Mouse (Mus musculus) telencephalon, adult 2 months (tissue): ENCODE data around the gene Vps37c.

Experiments used
- DNase-seq: peaks from one replicate; pipeline ENCODE4 v3.0.0-alpha.2; 2011; ENCODE audit warnings: low read depth, low spot score

Gene Vps37c

DNA sequence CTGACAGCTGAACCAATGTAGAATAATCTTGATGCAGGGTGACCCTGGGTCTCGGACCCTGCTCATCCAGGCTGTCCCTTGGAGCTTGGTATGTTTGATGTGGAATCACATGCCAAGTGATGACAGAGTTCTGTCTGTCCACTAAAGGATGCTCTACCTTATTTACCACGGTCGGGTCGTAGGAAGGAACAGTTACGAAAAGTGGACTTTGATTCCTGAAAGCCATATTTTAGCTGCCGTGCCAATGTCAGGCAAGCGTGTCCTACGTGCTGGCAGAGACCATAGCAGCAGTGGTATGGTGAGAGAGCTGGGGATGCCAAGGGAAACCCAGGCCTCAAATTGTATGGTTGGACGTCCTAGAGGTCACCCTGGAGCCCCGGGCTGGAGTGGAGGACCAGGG is 25.0 kb downstream of the Vps37c start:
- DNase-seq, result no peak

DNA sequence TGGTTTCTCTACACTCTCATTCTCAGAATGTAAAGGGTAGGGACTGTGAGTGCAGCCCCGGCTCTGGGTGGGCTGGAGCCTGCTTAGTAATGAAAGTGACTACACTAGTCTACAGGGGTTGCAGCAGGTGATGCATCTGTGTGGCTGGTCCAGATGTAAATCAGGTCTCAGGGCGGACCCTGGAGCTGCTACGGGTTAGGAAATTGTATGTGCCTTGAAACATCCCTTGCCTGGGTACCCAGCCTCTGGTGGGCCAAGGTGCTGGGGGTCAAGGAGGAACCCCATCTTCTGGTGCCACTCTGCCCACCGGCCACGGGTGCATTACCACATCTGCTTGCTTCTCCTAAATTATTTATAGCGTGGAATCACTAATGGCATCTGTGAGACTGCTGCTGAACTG is 25.6 kb downstream of the Vps37c start:
- DNase-seq, result no peak

DNA sequence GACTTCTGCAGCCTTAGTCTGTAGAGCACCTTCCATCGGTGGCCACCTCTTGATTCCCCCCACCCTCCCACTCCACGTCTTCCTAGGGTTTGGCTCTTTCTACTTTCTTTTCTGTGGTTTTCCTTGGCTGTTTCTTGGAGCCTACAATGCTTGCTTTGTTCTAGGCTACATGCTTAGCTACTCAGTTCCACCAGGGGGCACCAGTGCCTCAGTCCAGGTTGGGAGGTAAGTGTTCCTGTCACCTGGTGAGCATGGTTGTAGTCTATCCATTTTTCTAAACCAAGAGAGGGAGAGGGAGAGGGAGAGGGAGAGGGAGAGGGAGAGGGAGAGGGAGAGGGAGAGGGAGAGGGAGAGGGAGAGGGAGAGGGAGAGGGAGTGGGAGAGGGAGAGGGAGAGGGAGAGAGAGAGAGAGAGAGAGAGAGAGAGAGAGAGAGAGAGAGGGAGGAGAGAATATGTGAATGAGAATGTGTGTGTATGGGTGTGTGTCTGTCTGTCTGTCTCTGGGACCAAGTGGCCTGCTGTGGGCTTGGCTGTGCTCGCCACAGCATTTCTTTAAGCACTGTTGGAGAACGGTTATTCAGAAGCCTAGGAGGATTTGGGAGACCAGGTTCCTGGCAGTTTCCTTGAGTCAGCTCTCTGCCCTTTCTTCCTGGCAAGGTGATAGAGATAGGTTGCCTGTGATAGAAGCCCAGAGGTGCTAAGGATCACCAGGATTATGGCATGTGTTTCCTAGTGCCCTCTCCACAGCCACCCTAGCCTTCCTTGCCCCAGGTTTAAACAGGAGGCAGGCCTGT is 26.3 kb downstream of the Vps37c start:
- DNase-seq, result peak; percentile 64

DNA sequence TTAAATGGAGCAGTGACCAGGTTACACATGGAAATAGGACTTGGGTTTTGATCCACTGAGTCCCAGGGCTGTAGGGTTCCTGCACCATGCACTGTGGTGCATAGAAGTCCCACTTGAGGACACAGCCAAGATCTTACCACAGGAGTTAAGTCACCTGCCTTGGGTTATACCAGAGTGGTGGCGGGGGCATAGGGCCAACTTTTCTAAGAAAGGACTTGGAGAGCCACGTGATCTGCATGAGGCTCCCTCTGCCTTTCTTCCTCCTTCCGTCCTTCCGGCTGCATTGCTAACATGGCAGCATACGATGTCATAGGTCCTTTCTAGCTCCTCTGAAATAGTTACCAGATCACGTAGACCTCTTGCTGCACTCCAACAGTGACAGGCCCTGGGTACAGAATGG is 26.9 kb downstream of the Vps37c start:
- DNase-seq, result no peak

DNA sequence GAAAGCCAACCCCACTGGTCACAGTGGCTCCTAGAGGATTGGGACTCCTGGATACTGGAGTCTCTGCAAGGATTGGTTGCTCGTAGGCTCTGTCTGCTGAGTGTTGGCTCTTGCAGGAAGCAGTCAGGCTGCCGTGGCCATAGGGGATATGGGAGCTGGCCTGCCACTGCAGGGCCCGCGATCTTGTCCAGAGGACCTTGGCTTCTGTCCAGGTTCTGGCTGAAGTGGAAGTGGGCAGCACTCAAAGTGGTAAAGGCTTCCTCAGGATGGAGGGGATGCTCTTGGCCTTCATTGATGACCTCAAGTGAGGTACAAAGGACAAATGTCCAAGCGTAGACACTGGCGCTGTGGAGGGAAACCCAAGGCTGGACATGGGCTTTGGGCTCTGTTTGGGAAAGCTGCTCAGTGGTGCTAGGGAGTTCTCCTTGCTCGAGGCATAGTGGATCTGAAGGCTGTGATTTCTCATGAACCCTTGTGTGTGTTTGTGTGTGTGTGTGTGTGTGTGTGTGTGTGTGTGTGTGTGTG is 29.8 kb downstream of the Vps37c start:
- no peak for DNase-seq

DNA sequence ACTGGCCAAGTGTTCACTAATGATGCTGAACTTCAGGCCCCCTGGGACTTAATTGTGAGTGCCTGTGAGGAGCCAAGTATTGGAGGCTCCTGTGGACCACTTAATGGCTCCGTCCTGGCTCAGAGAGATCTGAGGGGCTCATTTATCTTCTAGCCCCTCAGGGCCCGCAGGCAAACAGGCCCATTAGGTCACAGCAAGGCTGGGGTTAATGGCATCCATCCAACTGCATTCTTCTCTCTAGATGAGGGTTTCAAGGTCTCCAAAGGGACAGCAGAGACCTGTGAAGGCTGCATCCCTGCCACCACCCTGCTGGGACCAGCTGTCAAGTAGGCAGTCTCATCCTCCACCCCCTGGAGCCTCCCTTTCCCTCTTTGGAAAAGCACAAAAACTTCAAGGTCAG is 31.2 kb downstream of the Vps37c start:
- DNase-seq, result no peak

DNA sequence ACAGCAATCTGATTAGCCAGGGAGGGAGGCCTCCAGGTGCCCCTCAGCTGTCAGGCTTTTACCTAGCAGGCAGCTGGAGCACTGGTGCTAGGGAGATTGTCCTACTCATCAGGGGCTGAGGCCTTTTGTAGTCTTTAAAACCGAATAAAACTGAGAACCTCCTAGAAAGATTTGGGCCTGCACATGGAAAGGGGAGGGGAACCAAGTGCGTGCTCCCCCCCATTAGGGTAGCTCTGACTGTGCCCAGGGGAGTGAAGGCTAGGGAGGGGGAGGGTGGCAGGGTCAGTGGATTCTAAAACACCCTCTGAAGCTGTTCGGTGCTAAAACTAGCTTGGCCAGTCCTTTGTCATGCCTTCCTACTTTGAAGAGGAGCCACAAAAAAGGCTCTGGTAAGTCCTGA is 32.0 kb downstream of the Vps37c start:
- DNase-seq, result no peak

DNA sequence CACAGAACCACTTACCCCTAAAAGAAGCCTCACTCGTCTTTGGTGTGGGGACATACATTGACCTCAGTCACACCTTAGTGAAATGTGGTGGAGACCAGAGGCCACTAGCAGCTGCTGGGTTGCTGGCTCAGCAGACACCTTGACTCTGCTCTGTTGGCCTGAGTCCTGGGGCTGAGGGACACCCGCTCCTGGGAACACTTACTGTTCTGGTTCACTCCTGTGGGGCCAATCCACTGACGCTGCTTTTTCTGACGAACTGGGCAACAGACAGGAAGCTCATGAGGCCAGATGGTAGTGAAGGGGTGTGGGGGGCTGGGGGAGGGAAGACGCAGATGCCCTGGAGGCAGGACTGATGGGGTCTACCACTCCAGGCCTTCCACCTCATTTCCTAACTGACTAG is 32.5 kb downstream of the Vps37c start:
- DNase-seq, result no peak

DNA sequence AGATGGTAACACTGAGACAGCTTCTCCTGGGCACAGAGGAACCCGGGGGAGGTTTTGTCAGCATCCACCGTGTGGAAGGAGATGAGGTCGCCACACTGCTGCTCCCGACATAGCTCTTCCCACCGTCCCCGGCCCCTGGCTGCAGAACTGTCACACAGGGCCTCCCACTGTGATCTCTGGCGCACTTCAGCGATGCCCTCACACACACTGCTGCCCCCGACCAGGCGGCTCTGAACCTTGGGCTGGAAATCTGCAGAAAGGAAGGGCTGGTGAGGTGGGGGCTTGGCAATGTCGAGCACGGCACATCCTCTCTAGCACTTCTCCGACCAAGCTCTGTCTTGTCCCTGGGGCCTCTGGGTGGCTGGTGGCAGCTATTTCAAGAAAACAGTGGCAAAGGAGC is 34.5 kb downstream of the Vps37c start:
- DNase-seq, result no peak

DNA sequence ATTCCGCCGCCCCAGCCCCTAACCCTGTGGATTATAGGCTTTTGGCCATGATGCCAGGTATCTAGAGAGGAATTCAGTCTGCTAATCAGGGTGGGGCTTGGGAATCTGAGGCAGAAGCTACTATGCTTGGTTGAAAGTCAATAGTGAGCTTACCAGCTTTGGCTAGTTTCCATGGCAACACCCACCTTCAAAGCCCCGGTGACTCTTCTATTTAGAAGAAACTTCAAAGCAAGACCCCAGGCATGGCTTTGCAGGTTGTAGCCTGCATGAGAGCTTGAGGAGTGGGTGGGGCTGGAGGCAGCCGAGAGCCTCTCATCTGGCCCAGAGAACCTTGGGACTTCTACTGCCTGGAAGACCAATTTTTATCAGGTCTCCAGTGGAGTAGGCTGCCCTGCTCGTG is 35.1 kb downstream of the Vps37c start:
- DNase-seq, result no peak

DNA sequence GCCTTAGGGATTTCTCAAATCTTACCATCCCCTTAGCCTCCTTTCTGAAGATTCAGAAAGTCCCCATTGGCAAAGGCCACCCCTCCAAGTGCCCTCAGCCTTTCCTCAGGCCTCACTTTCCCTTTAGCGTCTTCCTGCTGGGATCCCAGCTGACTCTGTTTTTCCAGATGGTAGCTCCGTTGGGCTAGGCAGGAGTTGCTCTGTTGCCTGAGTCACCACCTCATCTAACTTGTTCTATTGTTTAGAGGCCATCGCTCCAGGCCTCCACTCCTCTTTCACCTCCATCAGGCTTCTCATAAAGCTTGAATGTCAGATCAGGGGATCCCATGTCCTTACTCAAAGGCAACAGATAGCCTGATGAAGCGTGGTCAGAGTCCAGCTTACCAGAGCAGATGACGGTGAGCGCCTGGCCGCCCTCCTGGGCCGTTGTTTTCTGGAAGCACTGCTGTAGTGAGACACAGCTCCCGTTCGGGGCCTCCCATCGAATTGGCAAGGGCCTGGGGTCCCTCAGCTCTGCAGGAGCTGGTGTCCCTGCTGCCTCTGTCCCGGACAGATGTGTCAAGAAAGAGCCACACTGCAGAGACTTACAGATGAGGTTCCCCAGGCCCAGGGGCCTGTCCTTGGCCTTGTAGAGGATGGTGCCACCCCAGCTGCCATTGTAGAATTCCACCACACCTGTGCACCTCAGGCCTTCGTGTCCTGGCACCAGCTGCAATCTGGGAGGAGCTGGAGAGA is 36.3 kb downstream of the Vps37c start:
- no peak for DNase-seq

DNA sequence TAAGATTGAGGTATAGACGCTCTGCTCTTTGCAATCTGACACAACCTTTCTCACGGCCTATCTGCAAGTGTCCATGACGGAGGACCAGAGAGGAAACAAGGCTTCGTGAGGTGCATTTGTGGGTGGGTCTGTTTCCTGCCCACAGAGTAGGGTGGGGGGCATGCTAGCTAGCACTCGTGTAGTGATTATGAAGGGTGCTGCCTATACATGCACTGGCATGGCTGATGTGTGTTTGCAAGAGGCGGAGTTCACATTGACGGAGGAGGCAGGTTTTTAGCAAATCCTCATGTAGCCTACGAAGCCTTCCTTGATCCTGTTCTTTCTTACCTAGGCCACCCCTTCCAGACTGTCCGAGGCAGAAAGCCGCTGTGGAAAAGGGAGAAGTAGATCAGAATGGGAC is 41.4 kb downstream of the Vps37c start:
- DNase-seq, result no peak

DNA sequence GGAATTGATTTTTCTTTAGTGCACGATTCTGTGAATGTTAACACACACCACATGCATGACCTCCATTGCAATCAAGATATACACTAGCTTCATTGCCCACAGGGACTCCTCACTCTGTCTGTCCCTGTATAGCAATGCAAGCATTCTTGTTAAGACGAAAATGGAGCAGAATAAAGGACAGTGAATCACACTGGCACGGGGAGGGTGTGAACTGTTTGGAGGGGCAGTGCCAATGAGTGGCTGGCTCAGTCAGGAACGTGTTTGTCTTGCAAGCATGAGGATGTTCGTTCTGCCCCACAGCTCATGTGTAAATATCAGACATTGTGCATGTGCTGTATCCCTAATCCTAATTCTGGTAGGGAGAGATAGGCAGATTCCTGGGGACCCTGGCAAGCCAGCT is 41.9 kb downstream of the Vps37c start:
- no peak for DNase-seq

DNA sequence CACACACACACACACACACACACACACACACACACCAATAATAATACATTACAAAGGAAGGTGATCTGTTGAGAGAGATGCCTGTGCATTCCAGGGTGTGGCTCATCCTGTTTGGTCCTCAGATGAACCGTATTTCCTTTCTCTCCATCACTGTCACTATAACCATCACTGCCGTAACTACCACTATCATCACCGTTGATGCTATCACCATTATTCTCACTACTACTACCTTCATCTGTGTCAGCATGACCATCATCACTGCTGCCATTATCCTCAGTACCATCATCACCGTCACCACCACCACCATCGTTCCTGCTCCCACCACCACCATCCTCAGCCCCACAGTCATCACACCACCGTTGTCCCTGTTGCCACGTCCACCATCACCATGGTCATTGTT is 43.4 kb downstream of the Vps37c start:
- DNase-seq, result no peak

DNA sequence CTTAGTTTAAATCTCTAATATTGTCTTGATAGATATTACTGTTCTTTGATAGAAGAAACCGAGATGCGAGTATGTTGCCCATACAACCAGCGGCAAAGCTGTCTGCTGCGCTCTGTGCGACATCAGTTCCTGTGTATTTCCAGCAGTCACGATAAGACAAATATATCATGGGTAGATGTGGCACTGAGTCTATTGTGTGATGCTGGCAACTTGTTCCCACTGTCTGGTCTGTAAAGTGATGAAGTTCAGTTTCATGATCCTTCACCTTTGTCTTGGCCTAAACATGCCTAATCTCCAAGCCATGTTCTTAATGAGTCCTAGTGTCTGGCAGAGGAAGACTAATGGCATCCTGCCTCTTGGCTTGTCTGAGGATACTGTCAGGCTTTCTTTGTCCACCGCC is 44.2 kb downstream of the Vps37c start:
- DNase-seq, result no peak

DNA sequence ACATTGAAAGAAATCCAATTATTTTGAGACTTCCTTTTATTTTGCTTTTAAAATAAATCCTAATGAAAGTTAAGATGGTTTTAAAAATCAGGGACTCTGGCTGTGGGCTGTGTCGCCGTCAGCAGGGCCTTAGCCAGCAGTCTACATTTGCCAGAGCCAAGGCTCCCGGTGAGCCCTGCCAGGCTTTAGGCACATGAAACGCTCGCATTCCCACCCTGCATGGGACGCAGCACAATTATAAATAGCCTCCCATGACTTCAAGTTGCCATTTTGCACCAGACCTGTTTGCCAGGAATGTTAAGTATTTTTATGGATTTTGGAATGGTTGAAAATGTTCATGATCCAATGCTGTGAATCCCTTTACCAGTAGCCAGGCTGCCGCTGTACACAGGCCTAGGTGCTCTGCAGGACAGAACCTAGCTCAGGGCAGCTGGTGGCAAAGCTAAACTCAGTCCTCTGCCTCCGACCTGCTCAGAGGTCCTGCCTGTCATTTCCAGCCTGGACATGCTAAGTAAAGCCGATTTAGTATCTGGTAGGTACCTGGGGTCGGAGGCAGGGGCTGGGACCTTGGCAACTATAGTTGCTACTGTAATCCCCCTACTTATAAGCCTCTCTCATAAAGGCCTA is 45.1 kb downstream of the Vps37c start:
- DNase-seq, result no peak

DNA sequence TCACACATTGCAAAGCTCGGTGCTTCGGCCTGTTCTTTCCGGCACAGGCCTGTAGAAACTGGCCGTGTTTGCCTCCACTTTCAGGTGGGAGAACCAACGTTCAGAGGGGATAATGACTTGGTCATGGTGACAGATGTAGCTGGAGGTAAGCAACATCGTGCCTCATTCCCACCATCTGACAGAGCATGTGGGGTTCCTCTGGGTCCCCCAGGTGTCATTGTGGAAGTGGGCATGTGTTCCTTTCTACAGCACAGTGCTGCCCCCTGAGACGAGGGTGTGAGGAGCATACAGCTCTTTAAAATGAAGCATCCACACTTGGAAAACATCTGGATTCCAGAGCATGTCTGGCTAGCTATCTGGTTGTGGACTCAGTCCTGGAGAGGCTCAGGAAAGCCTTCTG is 46.0 kb downstream of the Vps37c start:
- DNase-seq, result no peak

DNA sequence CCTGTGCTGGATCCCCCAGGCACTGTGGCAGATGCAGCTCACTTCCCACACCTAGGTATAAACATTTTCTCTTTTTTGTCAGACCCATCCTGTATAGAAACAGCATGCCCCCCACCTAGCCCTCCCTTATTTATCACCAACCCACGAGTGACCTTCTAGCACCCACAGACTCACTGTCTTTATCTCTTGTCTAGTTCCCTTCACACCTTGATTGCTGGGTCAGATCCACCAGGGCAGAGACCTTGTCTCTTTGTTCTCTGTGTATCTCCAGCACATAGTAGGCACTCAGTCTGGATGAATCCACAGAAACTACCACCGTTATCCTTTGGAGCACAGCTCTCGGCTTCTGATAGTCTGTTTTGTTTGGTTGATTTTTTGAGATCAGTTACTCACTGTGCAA is 46.5 kb downstream of the Vps37c start:
- DNase-seq, result no peak

DNA sequence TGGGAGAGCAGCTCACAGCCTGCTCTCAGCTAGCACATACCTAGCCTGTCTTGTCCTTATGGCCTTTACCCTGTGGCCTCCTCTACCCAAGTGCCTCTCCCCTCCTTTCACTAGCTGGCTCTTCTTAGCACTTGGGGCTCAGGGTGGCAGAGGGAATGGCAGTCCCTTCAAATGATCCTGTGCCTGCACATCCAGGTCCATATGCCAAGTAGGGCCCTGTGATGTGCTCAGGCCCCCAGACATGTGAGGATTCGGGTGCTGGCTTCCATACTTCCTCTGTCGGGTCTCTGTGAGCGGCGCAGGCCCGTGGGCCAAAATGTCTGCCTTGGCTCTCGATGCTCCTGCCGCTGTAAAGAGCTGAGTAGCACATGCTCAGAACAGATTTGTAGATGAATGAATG is 47.3 kb downstream of the Vps37c start:
- DNase-seq, result no peak

DNA sequence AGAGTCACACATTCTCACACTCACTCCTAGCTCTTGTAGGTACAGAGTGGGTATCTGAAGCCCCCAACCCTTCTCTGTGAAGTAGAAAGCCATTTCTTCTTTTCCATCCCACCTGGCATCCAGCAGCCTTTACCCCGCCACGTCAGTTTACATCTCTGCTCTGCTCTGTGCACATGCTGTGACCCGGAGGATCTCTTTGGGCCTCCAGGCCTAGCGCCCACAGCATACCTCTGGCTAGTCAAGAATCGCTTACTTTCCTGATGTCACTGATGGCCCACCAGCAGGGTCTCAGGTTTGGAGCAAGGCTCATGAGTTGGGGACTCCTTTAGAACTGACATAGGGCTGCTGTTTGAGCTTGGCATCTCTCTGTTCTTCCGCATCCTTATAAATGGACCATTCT is 49.5 kb downstream of the Vps37c start:
- DNase-seq, result no peak

DNA sequence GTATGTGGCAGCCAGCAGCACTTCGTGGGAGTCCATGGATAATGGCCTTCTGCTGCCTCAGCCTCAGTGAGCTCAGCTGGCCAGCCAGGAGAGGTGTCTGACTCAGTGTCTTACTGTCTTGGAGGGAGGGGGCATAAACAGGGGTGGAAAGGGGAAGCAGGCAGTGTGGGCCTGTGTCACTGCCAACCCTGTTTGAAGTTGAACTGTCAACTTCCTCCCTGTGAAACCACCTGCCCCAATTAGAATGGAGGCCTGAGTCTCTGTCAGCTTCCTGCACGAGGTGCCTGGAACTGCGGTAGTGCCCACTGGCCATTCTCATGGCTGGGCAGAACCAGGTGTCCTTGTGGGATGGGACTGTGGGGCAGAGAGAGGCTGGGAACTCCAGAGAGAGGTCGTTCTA is 50.3 kb downstream of the Vps37c start, which contains the start of gene Cd5:
Cd5 (minus strand) TSS at position 192 of the 400 bp plus-strand sequence.
- no peak for DNase-seq

DNA sequence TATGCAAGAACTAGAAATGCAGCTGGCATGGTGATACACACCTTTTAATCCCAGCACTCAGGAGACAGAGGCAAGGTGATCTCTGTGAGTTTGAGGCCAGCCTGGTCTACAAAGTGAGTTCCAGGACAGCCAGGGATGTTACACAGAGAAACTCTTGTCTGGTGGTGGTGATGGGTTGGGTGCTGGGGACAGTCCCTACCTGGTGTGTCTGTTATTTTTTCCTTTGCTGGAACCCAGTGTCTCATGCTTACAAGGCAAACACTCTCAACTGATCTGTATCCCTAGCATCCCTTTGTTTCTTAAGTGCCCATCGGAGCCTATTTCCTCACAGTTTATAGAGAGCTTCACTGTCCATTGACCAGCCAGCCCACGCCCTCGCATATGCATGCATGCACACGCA is 51.4 kb downstream of the Vps37c start:
- no peak for DNase-seq
